Mouse (Mus musculus): ENCODE results near the gene Agbl1. TPM values are rescaled to one million over a fixed set of nuclear protein-coding genes. Genes with fewer than 3 reads are reported as not detected.
"Not testable (repeated sequence)": the region's sequence is repeated elsewhere in the genome, so short reads cannot be mapped to it uniquely, and the experiment has no call there.

The Agbl1 gene
- polyA plus RNA-seq, 1 experiment from 2014 or later = 0.07 TPM

DNA sequence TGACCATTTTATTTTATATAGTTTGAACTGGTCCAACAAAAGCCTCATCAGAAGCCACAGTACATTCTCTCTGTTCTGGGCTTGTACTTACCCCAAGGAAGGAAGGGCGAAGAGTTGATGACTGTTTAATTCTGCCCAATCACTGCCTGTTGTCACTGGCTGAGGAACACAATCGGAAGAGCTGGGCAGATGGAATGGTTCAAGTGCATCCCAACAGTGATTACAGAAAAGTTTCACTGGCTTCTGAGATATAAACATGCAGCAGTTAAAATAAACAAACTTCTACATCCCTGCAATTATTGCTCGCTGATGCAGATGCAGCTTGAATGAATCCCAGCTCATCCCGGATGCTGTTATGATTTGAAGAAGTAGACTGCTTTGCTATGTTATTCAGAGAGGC lies 421.3 kb downstream of the Agbl1 start:
- Histone ChIP-seq H3K9ac (no peak overlapping the region), H3K27me3 (no peaks in the 10 kb centered on the region), H3K4me3 (no peak overlapping the region), H3K4me1 (replicated peaks) (no peaks in the 10 kb centered on the region), H3K36me3 (no peaks in the 10 kb centered on the region), H3K27ac (replicated peaks) (no peak overlapping the region), H3K4me2 (no peak overlapping the region), H3K9me3 (no peaks in the 10 kb centered on the region)
- ATAC-seq (ENCODE audit: low read depth) = no peak
- WGBS = 93% methylated on average over 4 of the region's 4 CpGs

GRCm38 (mm10) chr7:76661072-76661471 lies 431.4 kb downstream of the Agbl1 start:
- Histone ChIP-seq H3K27me3 (no peaks in the 10 kb centered on the region), H3K4me1 (replicated peaks) (no peaks in the 10 kb centered on the region), H3K27ac (replicated peaks) (no peak overlapping the region), H3K4me2 (no peak overlapping the region), H3K9me3 (no peaks in the 10 kb centered on the region), H3K9ac (no peak overlapping the region), H3K4me3 (no peak overlapping the region), H3K36me3 (no peaks in the 10 kb centered on the region)
- no peak for ATAC-seq (ENCODE audit: low read depth)
- 83% methylated on average over 5 of the region's 5 CpGs for WGBS

DNA sequence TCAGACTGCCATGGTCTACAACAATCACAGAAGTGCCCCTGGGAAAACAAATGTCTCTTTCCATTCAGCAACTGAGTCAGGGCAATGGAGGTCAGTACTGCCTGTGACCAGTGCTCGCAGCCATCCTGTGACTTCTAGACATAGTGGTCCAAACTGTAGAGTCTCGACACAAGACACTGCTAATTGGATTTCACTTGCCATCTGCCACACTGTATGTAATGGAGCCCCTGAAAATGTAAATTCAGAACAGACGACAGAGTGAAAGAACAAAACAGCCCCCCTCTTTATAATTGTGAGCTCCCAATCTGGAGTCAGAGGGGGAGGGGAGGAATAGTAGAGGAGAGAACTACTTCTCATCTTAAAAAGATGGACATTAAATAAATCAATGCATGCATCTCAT lies 445.2 kb downstream of the Agbl1 start:
- H3K27ac ChIP-seq (replicated peaks) = no peak overlapping the region
- H3K36me3 ChIP-seq = no peaks in the 10 kb centered on the region
- H3K27me3 ChIP-seq = no peaks in the 10 kb centered on the region
- no peak overlapping the region for H3K4me3 ChIP-seq
- no peak for ATAC-seq (ENCODE audit: low read depth)
- no peaks in the 10 kb centered on the region for H3K4me1 ChIP-seq (replicated peaks)
- 43% methylated on average over 3 of the region's 3 CpGs for WGBS
- no peaks in the 10 kb centered on the region for H3K9me3 ChIP-seq
- no peak overlapping the region for H3K9ac ChIP-seq
- no peak overlapping the region for H3K4me2 ChIP-seq

GRCm38 (mm10) chr7:76701224-76701623 lies 471.5 kb downstream of the Agbl1 start:
- no peak overlapping the region for H3K9ac ChIP-seq
- H3K36me3 ChIP-seq = no peaks in the 10 kb centered on the region
- WGBS = 67% methylated on average over 1 of the region's 1 CpGs
- no peaks in the 10 kb centered on the region for H3K27me3 ChIP-seq
- no peak overlapping the region for H3K27ac ChIP-seq (replicated peaks)
- no peaks in the 10 kb centered on the region for H3K9me3 ChIP-seq
- no peak overlapping the region for H3K4me3 ChIP-seq
- no peak for ATAC-seq (ENCODE audit: low read depth)
- H3K4me2 ChIP-seq = no peak overlapping the region
- H3K4me1 ChIP-seq (replicated peaks) = 0 out of 2 replicates have a peak, but pooled peaks cover 3% of the 10 kb centered on the region

GRCm38 (mm10) chr7:76732220-76732619 lies 502.5 kb downstream of the Agbl1 start:
- not testable (repeated sequence) for ATAC-seq (ENCODE audit: low read depth); H3K4me2 ChIP-seq
- WGBS = 93% methylated on average over 7 of the region's 7 CpGs

DNA sequence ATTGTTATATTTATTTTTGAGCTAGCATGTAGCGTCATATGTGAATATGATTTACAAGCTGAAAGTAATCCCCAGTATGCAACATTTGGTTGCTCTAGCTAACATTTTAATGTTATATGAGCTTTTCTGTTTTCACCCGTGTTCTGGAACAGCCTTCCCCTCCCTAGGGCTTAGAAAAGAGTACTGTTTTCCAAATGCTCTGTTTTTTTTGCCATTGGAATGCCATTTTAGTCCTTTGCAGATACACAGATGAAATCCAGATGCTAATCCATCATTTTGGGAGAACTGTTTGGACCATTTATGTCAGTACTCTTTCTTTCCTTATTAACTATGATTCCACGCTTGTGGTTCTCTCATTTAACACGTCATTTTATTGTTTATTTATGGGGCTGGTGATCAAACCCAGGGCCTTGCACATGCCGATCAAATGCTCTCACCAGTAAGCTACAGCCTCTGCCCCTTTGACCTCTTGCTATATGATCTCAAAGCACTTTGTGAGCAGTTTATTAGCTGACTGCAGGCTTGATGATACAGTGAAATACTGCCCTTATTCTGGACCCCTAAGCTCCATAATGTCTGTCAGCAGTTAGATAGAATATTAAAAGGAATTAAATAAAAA lies 547.7 kb downstream of the Agbl1 start:
- no peak for ATAC-seq (ENCODE audit: low read depth)

More at GRCm38 (mm10) chr7:76732220-76732619, 502.5 kb downstream of the Agbl1 start:
- H3K27ac ChIP-seq (replicated peaks); H3K4me1 ChIP-seq (replicated peaks); H3K27me3 ChIP-seq; H3K9ac ChIP-seq; H3K4me3 ChIP-seq; H3K36me3 ChIP-seq; H3K9me3 ChIP-seq: not testable (repeated sequence)

DNA sequence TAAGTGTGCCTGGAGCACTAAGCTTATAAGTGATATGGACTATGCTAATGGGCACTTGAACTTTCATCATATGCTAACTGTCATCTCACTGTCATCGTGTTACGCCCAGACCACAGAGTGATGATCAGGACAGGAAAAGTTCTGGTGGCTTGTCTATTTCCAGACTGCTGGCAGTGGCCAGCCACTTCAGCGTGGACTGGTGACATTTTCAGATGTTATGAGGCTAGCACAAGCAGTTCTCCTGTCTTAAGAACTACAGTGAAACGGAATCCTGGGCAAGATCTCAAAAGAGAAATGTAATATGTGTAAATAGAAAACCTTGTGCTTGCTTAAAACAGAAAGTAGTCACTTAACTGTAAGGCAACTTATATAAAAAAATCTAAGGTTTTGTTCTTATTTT lies 550.8 kb downstream of the Agbl1 start:
- WGBS = 85% methylated on average over 4 of the region's 4 CpGs
- no peak overlapping the region for H3K9ac ChIP-seq
- H3K27me3 ChIP-seq = no peaks in the 10 kb centered on the region
- H3K4me1 ChIP-seq (replicated peaks) = peaks cover 13% of the 10 kb centered on the region; the same call in 1 of the 2 replicates
- no peak for ATAC-seq (ENCODE audit: low read depth)
- H3K36me3 ChIP-seq = no peaks in the 10 kb centered on the region
- H3K4me3 ChIP-seq = no peak overlapping the region
- H3K9me3 ChIP-seq = no peaks in the 10 kb centered on the region
- H3K4me2 ChIP-seq = no peak overlapping the region
- no peak overlapping the region for H3K27ac ChIP-seq (replicated peaks)

More for the DNA sequence above, 547.7 kb downstream of the Agbl1 start:
- Histone ChIP-seq H3K4me1 (replicated peaks) (peaks cover 13% of the 10 kb centered on the region; the same call in 1 of the 2 replicates), H3K9ac (no peak overlapping the region), H3K36me3 (no peaks in the 10 kb centered on the region), H3K9me3 (no peaks in the 10 kb centered on the region), H3K4me2 (no peak overlapping the region), H3K4me3 (no peak overlapping the region), H3K27me3 (no peaks in the 10 kb centered on the region), H3K27ac (replicated peaks) (no peak overlapping the region)
- 33% methylated on average over 5 of the region's 5 CpGs for WGBS

- peaks cover 7% of the 10 kb centered on the region; the same call in 1 of the 2 replicates for H3K4me1 ChIP-seq (replicated peaks)
- ATAC-seq (ENCODE audit: low read depth) = no peak
- no peaks in the 10 kb centered on the region for H3K9me3 ChIP-seq
- H3K27me3 ChIP-seq = no peaks in the 10 kb centered on the region
- no peak overlapping the region for H3K4me2 ChIP-seq
- H3K27ac ChIP-seq (replicated peaks) = no peak overlapping the region
- no peak overlapping the region for H3K4me3 ChIP-seq
- WGBS = 0% methylated on average over 1 of the region's 1 CpGs
- H3K36me3 ChIP-seq = no peaks in the 10 kb centered on the region
- H3K9ac ChIP-seq = no peak overlapping the region
Measured at GRCm38 (mm10) chr7:76788561-76789306, 559.0 kb downstream of the Agbl1 start.

- Histone ChIP-seq H3K4me1 (replicated peaks) (peaks cover 7% of the 10 kb centered on the region; the same call in 1 of the 2 replicates), H3K9me3 (no peaks in the 10 kb centered on the region), H3K4me3 (no peak overlapping the region), H3K27ac (replicated peaks) (no peak overlapping the region), H3K36me3 (no peaks in the 10 kb centered on the region), H3K4me2 (no peak overlapping the region), H3K27me3 (no peaks in the 10 kb centered on the region), H3K9ac (no peak overlapping the region)
- WGBS = 58% methylated on average over 2 of the region's 2 CpGs
- ATAC-seq (ENCODE audit: low read depth) = no peak
Measured at GRCm38 (mm10) chr7:76790041-76790440, 560.4 kb downstream of the Agbl1 start.

- Histone ChIP-seq H3K4me2 (no peak overlapping the region), H3K4me1 (replicated peaks) (peaks cover 7% of the 10 kb centered on the region; the same call in 1 of the 2 replicates), H3K4me3 (no peak overlapping the region), H3K27me3 (no peaks in the 10 kb centered on the region), H3K36me3 (no peaks in the 10 kb centered on the region), H3K9me3 (no peaks in the 10 kb centered on the region), H3K9ac (no peak overlapping the region), H3K27ac (replicated peaks) (no peak overlapping the region)
- ATAC-seq (ENCODE audit: low read depth) = no peak
- WGBS = 89% methylated on average over 4 of the region's 4 CpGs
Measured at GRCm38 (mm10) chr7:76791247-76791646, 561.6 kb downstream of the Agbl1 start.

DNA sequence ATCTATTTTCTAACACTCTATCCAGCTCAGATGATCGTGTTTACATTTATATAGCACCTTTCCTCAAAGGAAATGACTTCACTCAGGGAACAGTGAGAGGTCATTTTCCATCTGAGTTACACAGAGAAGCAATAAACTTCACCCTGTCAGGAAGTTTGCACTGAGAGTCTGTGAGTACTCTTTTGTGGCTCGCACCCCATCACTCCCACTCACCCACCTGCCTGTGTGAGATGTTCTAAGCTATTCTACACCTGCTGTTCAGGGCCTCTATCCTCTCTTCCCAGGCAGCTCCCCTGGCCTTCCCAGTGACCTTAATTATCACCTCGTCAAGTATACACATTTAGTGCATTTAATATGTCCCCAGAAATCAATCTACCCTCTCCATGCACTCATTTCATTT lies 580.3 kb downstream of the Agbl1 start:
- H3K27ac ChIP-seq (replicated peaks) = no peak overlapping the region
- no peaks in the 10 kb centered on the region for H3K4me1 ChIP-seq (replicated peaks)
- no peak for ATAC-seq (ENCODE audit: low read depth)
- no peaks in the 10 kb centered on the region for H3K27me3 ChIP-seq
- 44% methylated on average over 3 of the region's 3 CpGs for WGBS
- H3K4me2 ChIP-seq = no peak overlapping the region
- no peak overlapping the region for H3K9ac ChIP-seq
- no peaks in the 10 kb centered on the region for H3K9me3 ChIP-seq
- H3K36me3 ChIP-seq = no peaks in the 10 kb centered on the region
- H3K4me3 ChIP-seq = no peak overlapping the region

DNA sequence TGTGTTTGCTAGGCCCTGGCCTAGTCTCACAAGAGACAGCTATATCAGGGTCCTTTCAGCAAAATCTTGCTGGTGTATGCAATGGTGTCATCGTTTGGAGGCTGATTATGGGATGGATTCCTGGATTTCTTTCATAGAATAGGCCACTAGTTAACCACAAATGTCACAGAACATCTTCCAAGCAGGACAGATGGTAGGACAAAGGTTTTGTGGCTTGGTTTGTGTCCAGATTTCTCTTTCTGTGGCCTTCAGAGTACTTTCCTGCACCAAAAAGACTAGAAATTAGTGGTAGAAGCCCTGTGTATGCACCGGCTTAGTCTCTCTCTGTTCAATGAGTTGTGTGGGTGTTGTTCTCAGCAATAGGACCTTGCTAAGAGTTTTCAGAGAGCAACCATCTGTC lies 590.9 kb downstream of the Agbl1 start:
- no peak overlapping the region for H3K9ac ChIP-seq
- ATAC-seq (ENCODE audit: low read depth) = no peak

More for the DNA sequence above, 590.9 kb downstream of the Agbl1 start:
- H3K36me3 ChIP-seq = no peaks in the 10 kb centered on the region
- H3K27ac ChIP-seq (replicated peaks) = no peak overlapping the region
- 75% methylated on average over 2 of the region's 2 CpGs for WGBS
- H3K4me1 ChIP-seq (replicated peaks) = no peaks in the 10 kb centered on the region
- no peaks in the 10 kb centered on the region for H3K27me3 ChIP-seq
- H3K9me3 ChIP-seq = no peaks in the 10 kb centered on the region
- no peak overlapping the region for H3K4me3 ChIP-seq
- no peak overlapping the region for H3K4me2 ChIP-seq
